Mouse (Mus musculus) kidney, embryonic 14.5 days (tissue): ENCODE measurements around the gene Abtb2. TPM values are rescaled to one million over a fixed set of nuclear protein-coding genes. Genes with fewer than 3 reads are reported as not detected.

Experiments
- ATAC-seq: fragments of 200-750 bp; cut with Nextera tagmentation; 2 replicates; pipeline ENCODE4 v1.8.0; 2017; ENCODE audit warnings: moderate number of reproducible peaks, mild to moderate bottlenecking, moderate TSS enrichment, moderate library complexity; ENCODE audit not compliant: low FRiP score, low TSS enrichment
- H3K27ac ChIP-seq: fragments of 300-500 bp; sonication (generic); 2 replicates; pipeline ENCODE4 v1.5.1; 2014; ENCODE audit warnings: low read depth, mild to moderate bottlenecking, low read length, moderate library complexity, mixed read lengths
- H3K27me3 ChIP-seq: fragments of 300-500 bp; sonication (generic); 2 replicates; pipeline ENCODE4 v1.6.1; 2014; ENCODE audit warnings: mild to moderate bottlenecking, low read length; ENCODE audit not compliant: control insufficient read depth, insufficient read depth
- H3K36me3 ChIP-seq: fragments of 300-500 bp; sonication (generic); 2 replicates; pipeline ENCODE4 v1.6.1; 2014; ENCODE audit warnings: low read length, mixed read lengths; ENCODE audit not compliant: control insufficient read depth, insufficient read depth
- H3K4me1 ChIP-seq: fragments of 300-500 bp; sonication (generic); 2 replicates; pipeline ENCODE4 v1.6.1; 2014; ENCODE audit warnings: low read length, mixed read lengths; ENCODE audit not compliant: control insufficient read depth, insufficient read depth
- H3K4me2 ChIP-seq: fragments of 300-500 bp; sonication (generic); replicated peaks from 2 replicates; pipeline ENCODE4 v1.6.1; 2014; ENCODE audit warnings: low read depth, mild to moderate bottlenecking, low read length
- H3K4me3 ChIP-seq: fragments of 300-500 bp; sonication (generic); 2 replicates; pipeline ENCODE4 v1.5.1; 2014; ENCODE audit warnings: mild to moderate bottlenecking, low read length
- H3K9ac ChIP-seq: fragments of 300-500 bp; sonication (generic); 2 replicates; pipeline ENCODE4 v1.6.1; 2014; ENCODE audit warnings: low read depth, mild to moderate bottlenecking, low read length, moderate library complexity
- H3K9me3 ChIP-seq: fragments of 300-500 bp; sonication (generic); 2 replicates; pipeline ENCODE4 v1.6.1; 2016; ENCODE audit warnings: low read length; ENCODE audit not compliant: control insufficient read depth
- WGBS: fragments of 180-500 bp; shearing (Covaris S2); extraction: QIAGEN DNeasy Blood & Tissue Kit; methylation state at CpG from one replicate; pipeline ENCODE4 v1.1.7; 2014; 5-methylcytosine and 5-hydroxymethylcytosine counted together
- polyA plus RNA-seq: library from polyadenylated mRNA; unstranded; fragments of >200 nt; fragmentation: Nextera tagmentation; extraction: Ambion mirVana; gene quantifications from 2 replicates; pipeline ENCODE4 v1.2.1, GENCODE M21; 2014

Abtb2 gene
- polyA plus RNA-seq, 1 experiment from 2014 or later, result 7.6 TPM

DNA sequence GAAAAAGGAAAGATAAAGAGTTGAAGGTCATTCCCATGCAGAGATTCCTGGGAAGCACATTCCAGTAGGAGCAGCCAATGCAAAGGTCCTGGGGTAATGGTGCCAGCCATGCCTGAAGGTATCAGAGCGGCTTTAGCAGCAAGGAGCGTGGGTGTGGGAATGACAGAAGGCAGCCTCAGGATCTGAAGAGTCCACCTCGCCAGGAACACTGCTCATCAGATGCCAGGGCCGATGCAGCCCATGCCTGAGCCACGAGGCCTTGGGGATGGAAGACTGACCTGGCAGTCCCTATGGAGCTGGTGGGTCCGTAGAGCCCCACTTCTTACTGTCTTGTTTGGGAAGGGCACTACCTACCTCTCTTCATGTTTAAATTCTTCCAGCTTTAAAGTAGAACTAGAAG, 185.7 kb downstream of the Abtb2 start:
- no peak overlapping the region for H3K27ac ChIP-seq
- no peaks in the 10 kb centered on the region for H3K9me3 ChIP-seq

DNA sequence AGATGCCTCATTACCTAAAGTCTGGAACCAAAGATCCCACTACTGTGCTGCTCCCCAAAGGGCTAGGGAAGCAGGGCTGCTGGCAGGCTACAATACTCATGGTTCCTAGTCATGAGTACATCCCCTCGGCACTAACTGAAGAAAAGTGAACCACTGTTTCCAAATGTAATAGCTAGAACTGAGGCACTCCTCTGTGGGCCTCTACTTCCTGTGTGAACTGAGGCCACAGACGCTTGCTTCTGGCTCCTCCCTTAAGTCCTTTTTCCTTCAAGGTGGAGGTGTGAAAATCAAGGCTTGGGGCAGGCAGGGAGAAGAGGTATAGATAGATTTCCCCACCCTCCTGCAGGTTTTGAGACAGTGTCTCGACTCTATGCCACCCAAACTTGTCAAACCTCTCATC, 188.5 kb downstream of the Abtb2 start:
- ATAC-seq, result no peak
- H3K9ac ChIP-seq, result no peak overlapping the region
- no peak overlapping the region for H3K4me3 ChIP-seq
- H3K4me1 ChIP-seq, result no peaks in the 10 kb centered on the region
- no peak overlapping the region for H3K4me2 ChIP-seq
- H3K27me3 ChIP-seq, result no peaks in the 10 kb centered on the region
- WGBS, result 74% methylated on average over 3 of the region's 3 CpGs
- H3K27ac ChIP-seq, result no peak overlapping the region
- peaks cover 59% of the 10 kb centered on the region for H3K36me3 ChIP-seq
- H3K9me3 ChIP-seq, result no peaks in the 10 kb centered on the region

More for the DNA sequence above, 185.7 kb downstream of the Abtb2 start:
- no peak overlapping the region for H3K9ac ChIP-seq
- 96% methylated on average over 6 of the region's 6 CpGs for WGBS
- no peak overlapping the region for H3K4me2 ChIP-seq
- no peaks in the 10 kb centered on the region for H3K27me3 ChIP-seq
- H3K4me3 ChIP-seq, result no peak overlapping the region
- H3K4me1 ChIP-seq, result no peaks in the 10 kb centered on the region
- ATAC-seq, result no peak
- H3K36me3 ChIP-seq, result peaks cover 75% of the 10 kb centered on the region

DNA sequence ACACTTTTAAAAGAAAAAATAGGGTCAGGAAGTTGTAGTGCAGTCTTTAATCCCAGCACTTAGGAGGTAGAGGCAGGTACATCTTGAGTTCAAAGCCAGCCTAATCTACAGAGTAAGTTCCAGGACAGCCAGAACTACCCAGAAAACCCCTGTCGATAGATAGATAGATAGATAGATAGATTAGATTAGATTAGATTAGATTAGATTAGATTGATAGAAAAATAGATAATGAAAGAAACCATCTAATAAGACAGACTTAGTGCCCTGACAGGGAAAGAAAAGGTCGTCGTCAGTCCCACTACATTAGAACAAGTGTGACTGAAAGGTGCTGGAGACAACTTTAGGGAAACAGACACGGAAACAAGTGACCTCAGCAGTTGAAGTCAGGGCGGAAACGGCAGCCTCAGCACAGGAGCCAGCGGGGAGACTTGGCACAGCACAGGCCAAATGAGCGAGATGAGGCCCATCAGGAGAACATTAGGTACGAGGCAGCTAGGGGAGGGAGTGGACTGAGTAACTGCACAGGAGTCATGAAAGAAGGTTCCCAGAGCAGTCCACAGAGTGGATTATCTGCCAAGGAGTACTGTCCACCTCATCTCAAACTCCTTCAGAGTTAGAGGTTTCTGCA, 189.5 kb downstream of the Abtb2 start:
- 90% methylated on average over 9 of the region's 9 CpGs for WGBS

DNA sequence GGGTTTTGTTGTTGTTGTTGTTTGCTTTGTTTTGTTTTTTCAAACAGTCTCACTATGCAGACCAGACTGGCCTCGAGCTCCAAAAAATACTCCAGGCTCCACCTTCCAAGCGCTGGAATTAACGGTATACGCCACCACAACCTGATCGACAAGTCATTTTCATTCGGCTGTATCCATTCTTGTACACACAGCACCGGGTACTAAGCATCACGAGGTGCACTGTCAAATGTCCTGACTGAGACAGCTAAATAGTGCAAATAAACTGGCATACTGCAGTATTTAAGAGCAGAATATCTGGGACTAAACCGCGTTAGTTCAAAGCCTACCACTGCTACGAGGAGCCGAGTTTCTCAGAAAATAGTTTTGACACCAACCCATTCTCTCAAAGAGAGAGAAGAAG, 194.3 kb downstream of the Abtb2 start:
- ATAC-seq, result 0 out of 2 replicates have a peak, but pooled peaks have one; percentile 1
- 1% methylated on average over 12 of the region's 12 CpGs for WGBS

More for the DNA sequence above, 189.5 kb downstream of the Abtb2 start:
- Histone ChIP-seq H3K4me1 (no peaks in the 10 kb centered on the region), H3K4me2 (no peak overlapping the region), H3K36me3 (peaks cover 50% of the 10 kb centered on the region), H3K9ac (no peak overlapping the region), H3K9me3 (no peaks in the 10 kb centered on the region), H3K4me3 (no peak overlapping the region), H3K27ac (no peak overlapping the region), H3K27me3 (no peaks in the 10 kb centered on the region)
- no peak for ATAC-seq

DNA sequence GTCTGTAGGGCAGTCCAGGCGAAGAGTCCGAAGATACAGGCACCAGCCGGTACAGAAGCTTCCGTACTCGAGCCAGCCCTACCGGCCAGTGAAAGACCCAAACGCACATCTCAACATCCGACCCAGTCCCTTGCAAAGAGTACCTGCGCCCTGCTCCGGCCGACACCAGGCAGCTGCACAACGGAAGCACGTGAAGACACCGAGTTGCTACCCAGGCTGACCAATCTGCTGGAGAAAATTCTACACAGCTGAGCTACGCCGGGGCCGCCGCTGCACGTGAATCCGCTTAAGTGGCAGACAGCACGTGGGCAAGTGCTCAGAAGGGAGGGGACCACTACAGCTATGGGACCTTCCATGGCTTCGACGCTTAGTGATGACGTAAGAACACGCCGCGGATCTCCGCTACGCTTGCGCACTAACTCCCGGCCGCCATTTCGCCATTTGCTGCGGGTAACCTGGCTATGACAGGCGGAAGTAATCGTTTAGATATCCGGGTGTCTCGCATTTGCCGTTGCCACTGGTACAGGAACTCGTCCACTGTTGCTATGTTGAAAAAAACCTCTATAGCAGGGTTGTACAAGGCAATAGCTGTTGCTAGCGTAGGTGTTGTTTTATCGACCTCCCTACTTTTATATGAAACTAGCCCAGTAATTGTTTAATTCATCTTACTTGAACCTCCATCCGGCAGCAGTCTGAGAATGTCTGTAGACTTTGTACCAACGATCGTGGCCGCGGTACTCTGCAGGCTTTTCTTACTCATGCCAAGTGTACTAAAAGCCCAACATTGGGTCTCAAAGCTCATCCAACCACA, 195.0 kb downstream of the Abtb2 start, which contains the start of gene Nat10:
TSS of gene Nat10 (minus strand) at position 365 of the 811 bp plus-strand sequence.
- Histone ChIP-seq H3K4me2 (peak within 1 kb of the TSS; percentile 63), H3K9ac (peak within 1 kb of the TSS; percentile 67), H3K4me3 (peak within 1 kb of the TSS; percentile 76), H3K27ac (peak within 1 kb of the TSS; percentile 61), H3K36me3 (peaks cover 12% of the 10 kb centered on the region), H3K4me1 (no peaks in the 10 kb centered on the region; the same call in 1 of the 2 replicates), H3K27me3 (no peaks in the 10 kb centered on the region), H3K9me3 (no peaks in the 10 kb centered on the region)
- peak; percentile 97 for ATAC-seq
- WGBS, result under 1% methylated on average over 47 of the region's 47 CpGs

More for the DNA sequence above, 194.3 kb downstream of the Abtb2 start:
- H3K27me3 ChIP-seq, result no peaks in the 10 kb centered on the region
- 0 out of 2 replicates have a peak overlapping the region, but pooled peaks have one; percentile 44 for H3K27ac ChIP-seq
- no peaks in the 10 kb centered on the region; the same call in 1 of the 2 replicates for H3K4me1 ChIP-seq
- H3K36me3 ChIP-seq, result peaks cover 11% of the 10 kb centered on the region
- peak overlapping the region; percentile 76 for H3K4me3 ChIP-seq
- H3K9ac ChIP-seq, result peak overlapping the region; percentile 67
- H3K9me3 ChIP-seq, result no peaks in the 10 kb centered on the region
- peak overlapping the region; percentile 63 for H3K4me2 ChIP-seq

DNA sequence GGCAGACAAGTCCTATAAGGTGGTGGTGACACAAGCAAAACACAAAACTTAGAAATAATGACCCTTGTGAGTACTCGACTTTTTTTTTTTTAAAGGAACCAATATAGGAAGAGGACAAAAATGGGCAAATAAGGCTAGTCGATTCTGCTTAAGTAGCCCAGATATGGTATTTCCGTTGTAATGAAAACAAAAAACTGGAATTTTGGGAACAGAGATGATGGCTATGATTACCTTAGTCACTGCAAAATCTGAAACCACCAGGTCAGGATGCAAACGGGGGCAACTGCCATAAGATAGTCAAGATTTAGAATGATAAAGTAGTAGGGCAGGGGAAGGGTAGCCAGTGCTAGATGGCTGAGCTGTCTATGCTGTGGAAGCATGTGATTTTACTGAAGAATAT, 195.9 kb downstream of the Abtb2 start:
- Histone ChIP-seq H3K9ac (no peak overlapping the region), H3K4me1 (no peaks in the 10 kb centered on the region; the same call in 1 of the 2 replicates), H3K4me3 (peak overlapping the region; percentile 76), H3K27ac (no peak overlapping the region), H3K36me3 (peaks cover 17% of the 10 kb centered on the region), H3K9me3 (no peaks in the 10 kb centered on the region), H3K4me2 (peak overlapping the region; percentile 63), H3K27me3 (no peaks in the 10 kb centered on the region)
- WGBS, result 37% methylated on average over 4 of the region's 4 CpGs
- ATAC-seq, result no peak

DNA sequence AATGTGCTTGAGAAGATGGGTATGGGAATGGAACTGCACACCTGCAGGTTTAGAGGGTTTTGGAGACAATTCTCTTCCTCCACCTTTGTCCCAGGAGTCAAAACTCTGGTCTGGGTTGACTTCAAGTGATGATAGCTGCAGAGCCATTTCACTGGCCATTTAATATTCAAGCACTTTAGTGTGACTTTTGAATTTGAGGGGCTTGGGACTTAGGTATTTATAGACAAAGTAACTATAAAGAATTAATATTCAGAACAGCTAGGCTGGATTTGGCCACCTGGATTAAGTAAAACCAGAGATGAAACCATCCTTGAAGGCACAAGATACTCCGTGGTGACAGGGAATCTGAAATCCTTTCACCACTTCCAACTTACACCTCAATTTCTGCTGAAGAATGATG, 196.4 kb downstream of the Abtb2 start:
- no peak for ATAC-seq
- Histone ChIP-seq H3K4me2 (no peak overlapping the region), H3K4me1 (no peaks in the 10 kb centered on the region; the same call in 1 of the 2 replicates), H3K9ac (no peak overlapping the region), H3K36me3 (peaks cover 22% of the 10 kb centered on the region), H3K27me3 (no peaks in the 10 kb centered on the region), H3K4me3 (no peak overlapping the region), H3K9me3 (no peaks in the 10 kb centered on the region), H3K27ac (no peak overlapping the region)
- 57% methylated on average over 1 of the region's 1 CpGs for WGBS
